Mouse (Mus musculus) cerebellum, adult 9-10 months (tissue): ENCODE results near the gene Gm45753.
"Not testable (repeated sequence)": the region's sequence is repeated elsewhere in the genome, so short reads cannot be mapped to it uniquely, and the experiment has no call there.

Experiments used
- DNase-seq: peaks from one replicate; pipeline ENCODE4 v3.0.0; 2022

Gene Gm45753

GRCm38 (mm10) chr8:45308366-45308765, at the start of gene Gm45753:
Gm45753 (minus strand) TSS chr8:45308466.
- no peak for DNase-seq

- no peak for DNase-seq
Observed at GRCm38 (mm10) chr8:45355809-45356208, 47.5 kb upstream of the Gm45753 start.

- DNase-seq, result peak; percentile 68
Observed at GRCm38 (mm10) chr8:45345031-45345430, 36.8 kb upstream of the Gm45753 start.

GRCm38 (mm10) chr8:45344298-45344697, 36.0 kb upstream of the Gm45753 start:
- DNase-seq, result no peak

- DNase-seq, result no peak
Observed at GRCm38 (mm10) chr8:45341630-45342628, 33.7 kb upstream of the Gm45753 start.

- DNase-seq, result no peak
Observed at GRCm38 (mm10) chr8:45333493-45333892, 25.2 kb upstream of the Gm45753 start.

GRCm38 (mm10) chr8:45332685-45333409, 24.6 kb upstream of the Gm45753 start, which contains the start of gene Cyp4v3:
Cyp4v3 (minus strand) TSS chr8:45333216.
- DNase-seq, result no peak

GRCm38 (mm10) chr8:45330856-45331255, 22.6 kb upstream of the Gm45753 start:
- no peak for DNase-seq

GRCm38 (mm10) chr8:45329206-45329980, 21.1 kb upstream of the Gm45753 start:
- DNase-seq, result no peak

GRCm38 (mm10) chr8:45327076-45327475, 18.8 kb upstream of the Gm45753 start:
- DNase-seq, result not testable (repeated sequence)

GRCm38 (mm10) chr8:45324151-45324550, 15.9 kb upstream of the Gm45753 start:
- no peak for DNase-seq

GRCm38 (mm10) chr8:45321365-45321764, 13.1 kb upstream of the Gm45753 start:
- no peak for DNase-seq

- no peak for DNase-seq
Observed at GRCm38 (mm10) chr8:45320930-45321329, 12.7 kb upstream of the Gm45753 start.

- DNase-seq, result no peak
Observed at GRCm38 (mm10) chr8:45310967-45311366, 2.7 kb upstream of the Gm45753 start.

- no peak for DNase-seq
Observed at GRCm38 (mm10) chr8:45305479-45305878, 2.8 kb downstream of the Gm45753 start.

GRCm38 (mm10) chr8:45304354-45304753, 3.9 kb downstream of the Gm45753 start:
- no peak for DNase-seq

- DNase-seq, result no peak
Observed at GRCm38 (mm10) chr8:45302390-45302789, 5.9 kb downstream of the Gm45753 start.

- no peak for DNase-seq
Observed at GRCm38 (mm10) chr8:45295276-45295675, 13.0 kb downstream of the Gm45753 start.

- DNase-seq, result no peak
Observed at GRCm38 (mm10) chr8:45294687-45295086, 13.6 kb downstream of the Gm45753 start, which contains the start of gene Klkb1. Klkb1 (minus strand) TSS chr8:45294859.

- DNase-seq, result peak; percentile 37
Observed at GRCm38 (mm10) chr8:45291790-45292189, 16.5 kb downstream of the Gm45753 start.

GRCm38 (mm10) chr8:45281630-45282029, 26.6 kb downstream of the Gm45753 start:
- no peak for DNase-seq

GRCm38 (mm10) chr8:45277453-45277852, 30.8 kb downstream of the Gm45753 start:
- DNase-seq, result no peak

- no peak for DNase-seq
Observed at GRCm38 (mm10) chr8:45274317-45274716, 33.9 kb downstream of the Gm45753 start.
